Mouse (Mus musculus): ENCODE results near the gene Iqcg.

DNA sequence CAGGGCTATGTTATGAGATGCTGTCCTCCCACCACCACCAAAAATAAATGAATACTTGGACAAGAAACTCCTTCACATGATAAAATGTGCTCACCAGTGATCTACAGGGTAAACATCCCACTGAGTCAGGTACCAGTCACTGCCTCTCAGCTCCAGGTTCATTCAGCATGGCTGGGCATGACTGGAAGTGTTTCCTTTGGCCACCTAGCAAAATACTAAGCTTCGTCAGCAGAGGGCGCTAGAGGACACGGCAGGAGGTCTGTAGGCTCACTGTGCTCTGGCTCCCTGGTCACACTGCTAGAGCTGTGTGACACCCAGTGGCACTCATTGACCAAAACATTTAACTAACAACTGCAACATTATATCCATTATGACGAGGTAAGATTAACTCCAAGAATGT lies 32.3 kb downstream of the Iqcg start:
- TF ChIP-seq POLR2A (IDR thresholded peaks at IDR 0.05; ENCODE audit: extremely low read depth, insufficient read depth, low read length) (no peak), CTCF (IDR thresholded peaks at IDR 0.05; ENCODE audit: extremely low read depth, insufficient read depth, low read length) (peak; percentile 95)

Measured in cortical plate, adult 2 months (tissue).